Mouse (Mus musculus): ENCODE results near the gene Alg5. TPM values are rescaled to one million over a fixed set of nuclear protein-coding genes. Genes with fewer than 3 reads are reported as not detected.

Alg5 gene
- total RNA-seq, 2 experiments from 2014 or later = 21.9 to 22.6 TPM

DNA sequence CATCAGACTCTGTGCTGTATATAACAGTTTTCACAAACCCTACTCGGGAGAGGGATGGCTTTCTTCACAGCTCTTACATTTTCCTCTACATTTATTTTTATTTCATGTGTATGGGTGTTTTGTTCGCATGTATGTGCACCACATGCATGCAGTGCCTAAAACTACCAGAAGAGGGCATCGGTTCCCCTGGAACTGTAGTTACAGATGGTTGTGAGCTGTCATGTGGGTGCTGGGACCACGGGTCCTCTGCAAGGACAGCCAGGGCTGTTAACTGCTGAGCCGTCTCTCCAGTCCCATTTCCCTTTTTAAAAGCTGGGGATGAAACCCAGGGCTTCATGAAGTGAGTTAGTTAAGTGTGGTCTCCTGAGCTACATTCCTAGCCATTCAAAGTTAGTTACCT, 60.0 kb downstream of the Alg5 start:
- DNase-seq = no peak

- DNase-seq = no peak
Observed at GRCm38 (mm10) chr3:54795806-54796205, 60.5 kb downstream of the Alg5 start.

DNA sequence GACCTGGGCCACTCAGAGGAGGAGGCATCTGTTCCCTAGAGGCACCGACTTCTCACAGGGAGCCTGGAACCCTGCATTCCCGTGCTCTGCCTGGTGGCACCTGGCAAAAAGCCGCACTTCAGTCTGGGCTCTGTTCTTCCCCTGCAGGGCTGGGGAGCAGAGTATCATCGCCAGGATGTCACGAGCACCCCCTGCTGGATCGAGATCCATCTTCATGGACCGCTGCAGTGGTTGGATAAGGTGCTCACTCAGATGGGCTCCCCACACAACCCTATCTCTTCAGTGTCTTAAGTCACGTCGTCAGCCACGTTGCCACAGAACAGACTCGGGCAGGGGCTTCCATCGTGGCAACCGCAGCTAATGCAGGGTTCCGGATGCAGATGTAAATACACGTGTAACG, 61.9 kb downstream of the Alg5 start:
- DNase-seq = peak; percentile 51 to 61

Other genes with a start within 250 kb of the Alg5 start
- 10 to 100 TPM; 53.5 to 55.7 TPM for gene Supt20, start 42.7 kb upstream of the Alg5 start, total RNA-seq (2021)
- gene Gm21958, start 21.2 kb upstream of the Alg5 start, total RNA-seq (2021) = not detected
- 10 to 100 TPM; 30.1 to 32.0 TPM for gene Exosc8, start 146 bp upstream of the Alg5 start, total RNA-seq (2021)
- 1 to 10 TPM; 5.9 to 7.0 TPM for gene Smad9, start 20.0 kb downstream of the Alg5 start, total RNA-seq (2021)
- gene Rfxap, start 72.3 kb downstream of the Alg5 start, total RNA-seq (2021) = 10 to 100 TPM; 50.0 to 53.1 TPM
- gene Sertm1, start 180.3 kb downstream of the Alg5 start, total RNA-seq (2021) = 10 to 100 TPM; 80.4 to 82.3 TPM